Mouse (Mus musculus): Measurements from ENCODE around the gene Tspan11.
A peak's percentile ranks its signal among the peaks of the same experiment; 100 is the strongest.

Tspan11 gene

GRCm38 (mm10) chr6:127989624-127990212 is 102.3 kb downstream of the Tspan11 start:
- no peak for DNase-seq (ENCODE audit: low spot score)

GRCm38 (mm10) chr6:127991509-127992176 is 104.3 kb downstream of the Tspan11 start:
- no peak for DNase-seq (ENCODE audit: low spot score)

DNA sequence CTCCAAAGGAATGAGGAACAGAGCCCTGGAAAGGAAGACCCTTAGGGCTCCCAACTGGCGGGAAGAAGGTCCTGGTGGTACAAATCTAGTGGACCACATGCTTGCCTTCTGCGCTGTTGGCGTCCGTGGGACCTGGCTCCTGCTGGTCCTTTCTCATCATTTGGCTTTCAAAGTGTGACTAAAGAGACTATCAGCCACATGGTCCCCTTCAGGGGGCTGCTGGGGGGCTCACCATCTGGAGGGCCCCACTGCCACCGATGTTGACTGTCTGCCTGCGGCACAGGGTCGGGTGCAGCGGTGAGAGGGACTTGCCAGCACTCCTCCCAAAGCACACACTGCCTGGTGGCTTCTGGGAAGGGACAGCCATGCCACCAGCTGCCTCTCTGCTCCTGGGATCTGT is 105.6 kb downstream of the Tspan11 start:
- DNase-seq (ENCODE audit: low spot score): no peak

DNA sequence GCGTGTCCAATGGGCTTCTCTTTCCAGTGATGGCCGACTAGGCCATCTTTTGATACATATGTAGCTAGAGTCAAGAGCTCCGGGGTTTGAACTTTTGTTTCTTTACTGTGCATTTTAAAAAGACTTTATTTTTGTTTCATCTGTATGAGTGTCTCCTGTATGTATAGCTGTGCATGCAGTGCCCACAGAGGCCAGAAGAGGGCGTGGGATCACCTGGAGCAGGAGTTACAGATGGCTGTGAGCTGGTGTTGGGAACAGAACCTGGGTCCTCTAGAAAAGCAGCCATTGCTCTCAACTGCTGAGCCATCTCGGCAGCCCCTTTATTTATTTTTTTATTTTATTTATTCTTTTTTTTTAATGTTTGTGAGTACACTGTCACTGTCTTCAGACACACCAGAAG is 109.5 kb downstream of the Tspan11 start:
- DNase-seq (ENCODE audit: low spot score): no peak

DNA sequence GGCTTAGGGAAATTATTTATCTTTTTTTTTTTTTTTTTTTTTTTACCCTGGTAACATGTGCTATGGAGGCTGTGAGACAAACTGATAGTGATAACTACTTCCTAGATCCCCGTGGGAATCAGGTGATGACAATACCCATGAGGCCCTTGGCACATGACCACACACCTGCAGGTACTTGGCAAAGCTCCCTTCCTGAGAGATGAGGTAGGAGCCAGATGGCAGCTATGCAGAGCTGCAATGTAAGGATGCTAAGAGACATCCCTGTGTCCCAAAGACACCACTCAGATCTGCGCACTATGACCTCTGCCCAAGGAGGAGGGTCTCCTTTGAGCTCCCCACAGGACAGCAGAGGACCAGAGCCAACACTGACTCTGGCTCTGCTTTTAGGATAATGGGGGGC is 111.7 kb downstream of the Tspan11 start:
- DNase-seq (ENCODE audit: low spot score): no peak

GRCm38 (mm10) chr6:128000777-128001176 is 113.4 kb downstream of the Tspan11 start:
- no peak for DNase-seq (ENCODE audit: low spot score)

DNA sequence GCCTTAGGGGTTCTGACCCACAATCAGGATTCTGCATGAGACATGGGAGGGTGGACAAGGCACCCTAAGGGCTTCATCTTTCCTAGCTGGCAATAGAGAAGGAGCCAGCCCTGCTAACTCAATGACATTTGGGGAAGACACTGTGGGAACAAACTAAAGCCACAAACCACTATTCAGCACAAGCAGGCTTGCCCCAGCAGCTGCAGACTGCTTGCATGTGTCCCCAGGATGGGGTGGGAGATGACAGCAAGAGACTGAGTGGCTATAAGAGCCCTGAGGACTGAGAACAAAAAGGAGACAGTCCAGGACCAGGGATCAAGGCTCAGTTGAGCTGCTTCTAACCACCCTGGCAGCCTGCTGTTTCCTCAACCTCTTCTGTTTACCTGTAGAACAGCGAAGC is 114.2 kb downstream of the Tspan11 start:
- no peak for DNase-seq (ENCODE audit: low spot score)

- no peak for DNase-seq (ENCODE audit: low spot score)
Observed at GRCm38 (mm10) chr6:128002104-128002503, 114.7 kb downstream of the Tspan11 start.

DNA sequence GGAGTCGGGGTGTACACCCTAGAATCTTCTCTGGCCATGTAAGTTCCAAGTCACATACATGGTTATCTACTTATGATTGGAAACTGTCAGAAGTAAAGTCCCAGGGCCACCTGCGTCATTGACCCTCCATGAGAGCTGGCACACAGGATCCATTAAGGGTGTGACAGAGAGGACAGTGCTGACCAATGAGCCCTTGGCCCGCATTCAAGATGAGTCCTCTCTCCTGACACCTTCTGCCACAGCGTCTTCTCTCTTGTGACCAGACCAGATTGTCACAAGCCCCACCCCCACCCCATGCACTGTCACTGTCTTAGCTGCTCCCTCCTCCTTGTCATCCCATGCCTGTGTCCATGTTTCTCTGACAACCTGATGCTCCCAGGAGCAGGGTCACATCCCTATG is 115.3 kb downstream of the Tspan11 start:
- DNase-seq (ENCODE audit: low spot score): no peak

DNA sequence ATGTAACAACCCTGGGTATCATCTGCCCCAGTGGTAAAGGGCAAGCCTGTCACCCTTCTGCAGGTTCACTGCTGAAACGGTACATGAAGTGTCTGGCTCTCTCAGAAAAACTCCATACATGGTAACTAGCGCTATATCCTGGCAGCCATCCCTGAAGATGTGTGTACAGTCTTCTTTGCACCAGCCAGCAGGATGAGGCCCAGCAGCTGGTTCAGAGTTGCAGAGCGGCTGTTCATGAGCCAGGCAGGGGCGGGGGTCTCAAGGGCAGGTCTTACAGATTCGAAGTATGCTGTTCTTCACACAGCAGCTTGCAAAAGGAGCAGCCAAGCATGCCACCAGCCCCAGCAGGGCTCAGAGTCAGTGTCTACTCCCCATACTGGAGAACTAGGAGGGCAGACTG is 116.2 kb downstream of the Tspan11 start:
- peak; percentile 31 for DNase-seq (ENCODE audit: low spot score)

All from retina, embryonic 14.5 days (tissue).